Mouse (Mus musculus): Measurements from ENCODE around the gene Scrn2. TPM values are rescaled to one million over a fixed set of nuclear protein-coding genes. Genes with fewer than 3 reads are reported as not detected.

Gene Scrn2
- polyA plus RNA-seq, 1 experiment from 2014 or later = 14.4 TPM

DNA sequence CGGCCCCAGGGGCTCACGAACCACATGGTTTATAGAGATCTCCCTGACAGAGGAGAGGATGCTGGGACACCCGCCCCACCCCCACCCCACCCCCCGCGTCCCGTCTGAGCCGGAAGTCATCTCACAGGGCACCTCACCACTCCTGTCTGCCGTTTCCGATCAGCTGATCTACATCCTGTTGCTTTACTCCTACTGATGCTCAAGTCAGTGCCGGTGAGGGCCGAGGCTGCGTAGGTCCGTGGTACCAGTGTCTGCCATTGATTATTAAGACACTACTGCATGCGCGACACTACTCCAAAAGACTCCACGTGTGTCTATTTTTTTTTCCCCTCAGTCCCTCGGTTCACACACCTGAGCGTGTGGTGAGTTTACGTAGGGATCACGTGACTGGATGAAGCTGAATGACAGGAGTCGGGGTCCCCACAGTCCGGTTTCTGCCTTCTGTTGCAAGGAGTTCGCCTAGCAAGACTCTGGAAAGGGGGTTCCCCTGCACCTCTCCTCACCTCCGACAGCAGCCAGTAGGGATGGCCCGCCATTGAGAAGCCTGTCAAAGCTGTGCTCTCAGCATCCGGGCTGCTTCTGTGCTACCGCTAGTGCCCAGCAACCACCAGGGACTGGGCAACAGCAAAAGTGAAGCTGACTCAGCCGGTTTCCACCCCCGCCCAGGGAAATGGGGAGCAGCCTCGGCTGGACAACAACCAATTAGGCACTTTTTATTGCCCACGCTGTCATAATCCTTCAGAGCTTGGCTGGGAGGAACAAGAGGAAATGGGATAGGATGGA is 41.7 kb upstream of the Scrn2 start:
- no peak for ATAC-seq (ENCODE audit: insufficient number of reproducible peaks, insufficient read depth, low FRiP score, low read depth)
- Histone ChIP-seq H3K27ac (replicated peaks in 1 of 2; ENCODE audit: control insufficient read depth in 1 of 2, insufficient read depth in 1 of 2, low read depth in 2 of 2, low read length in 2 of 2) (no peak overlapping the region), H3K36me3 (ENCODE audit: control insufficient read depth, insufficient read depth, low read length) (no peaks in the 10 kb centered on the region), H3K9me3 (ENCODE audit: control insufficient read depth, low read length) (no peaks in the 10 kb centered on the region), H3K27me3 (ENCODE audit: control insufficient read depth, insufficient read depth, low read length) (peaks cover 66% of the 10 kb centered on the region), H3K4me2 (ENCODE audit: low read length) (peak overlapping the region; percentile 57), H3K4me3 (ENCODE audit: control insufficient read depth in 1 of 2, insufficient read depth in 1 of 2, low read depth in 1 of 2, low read length in 2 of 2) (peak overlapping the region in 1 of 2 experiments; percentile 16; a peak in 2 of 4 replicates), H3K4me1 (ENCODE audit: control insufficient read depth in 2 of 2, insufficient read depth in 2 of 2, low read length in 2 of 2) (peaks cover 2 to 10% of the 10 kb centered on the region in 2 experiments; a peak in 3 of 4 replicates), H3K9ac (ENCODE audit: low read length) (no peak overlapping the region)
- 4% methylated on average over 29 of the region's 31 CpGs for WGBS

DNA sequence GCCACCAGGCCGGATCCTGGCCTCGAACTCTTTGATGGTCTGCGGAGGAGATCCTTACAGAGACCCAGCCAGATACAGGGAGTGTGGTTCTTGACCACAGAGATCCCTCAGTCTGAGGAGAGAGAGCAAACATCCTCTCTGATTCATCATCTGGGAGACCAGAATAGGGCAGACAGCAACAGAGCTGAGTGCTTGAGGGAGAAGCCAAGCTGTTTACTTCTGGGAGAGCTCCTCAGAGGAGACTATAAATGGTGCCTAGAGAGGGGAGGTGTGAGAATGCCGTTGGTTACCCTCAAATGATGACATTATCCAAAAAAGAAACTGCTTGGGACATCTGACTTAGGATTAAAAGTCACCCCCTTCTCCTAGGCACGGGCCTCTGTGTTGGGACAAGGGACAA is 38.2 kb upstream of the Scrn2 start:
- Histone ChIP-seq H3K4me2 (ENCODE audit: low read length) (no peak overlapping the region), H3K9me3 (ENCODE audit: control insufficient read depth, low read length) (no peaks in the 10 kb centered on the region), H3K4me1 (ENCODE audit: control insufficient read depth in 2 of 2, insufficient read depth in 2 of 2, low read length in 2 of 2) (peaks cover 5 to 12% of the 10 kb centered on the region in 2 experiments; a peak in 3 of 4 replicates), H3K9ac (ENCODE audit: low read length) (no peak overlapping the region), H3K4me3 (ENCODE audit: control insufficient read depth in 1 of 2, insufficient read depth in 1 of 2, low read depth in 1 of 2, low read length in 2 of 2) (no peak overlapping the region), H3K27me3 (ENCODE audit: control insufficient read depth, insufficient read depth, low read length) (peaks cover 61% of the 10 kb centered on the region), H3K27ac (replicated peaks in 1 of 2; ENCODE audit: control insufficient read depth in 1 of 2, insufficient read depth in 1 of 2, low read depth in 2 of 2, low read length in 2 of 2) (no peak overlapping the region), H3K36me3 (ENCODE audit: control insufficient read depth, insufficient read depth, low read length) (no peaks in the 10 kb centered on the region)
- WGBS = 70% methylated on average over 5 of the region's 5 CpGs
- no peak for ATAC-seq (ENCODE audit: insufficient number of reproducible peaks, insufficient read depth, low FRiP score, low read depth)

DNA sequence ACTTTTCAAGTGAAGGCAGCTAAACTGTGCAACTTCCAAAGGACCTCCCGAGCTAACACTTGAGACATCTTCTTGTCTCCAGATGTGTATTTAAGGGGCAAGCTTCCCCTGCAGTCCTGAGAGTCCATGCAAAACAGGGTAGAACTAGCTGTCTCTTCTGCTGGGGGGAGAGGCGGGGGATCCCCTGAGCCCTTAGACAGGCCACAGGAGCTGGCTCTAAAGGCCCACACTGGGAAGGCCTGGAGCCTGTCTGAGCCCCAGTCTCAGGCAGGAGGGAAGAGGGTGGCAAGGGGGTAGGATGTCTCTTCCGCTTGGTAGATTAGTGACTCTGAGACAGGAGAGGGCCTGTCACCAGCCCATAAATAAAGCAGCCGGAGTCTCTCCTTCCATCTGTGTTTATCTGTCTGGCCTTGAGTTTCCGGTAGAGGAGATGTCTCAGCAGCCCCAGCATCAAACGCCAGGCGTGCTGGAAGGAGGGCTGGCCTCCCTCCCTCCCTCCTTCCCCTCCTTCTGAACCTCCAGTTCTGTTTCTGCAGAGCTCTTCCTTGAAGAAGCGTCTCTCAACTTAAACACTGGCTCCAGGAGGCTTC is 36.9 kb upstream of the Scrn2 start:
- 26% methylated on average over 8 of the region's 8 CpGs for WGBS
- Histone ChIP-seq H3K27ac (replicated peaks in 1 of 2; ENCODE audit: control insufficient read depth in 1 of 2, insufficient read depth in 1 of 2, low read depth in 2 of 2, low read length in 2 of 2) (no peak overlapping the region), H3K4me3 (ENCODE audit: control insufficient read depth in 1 of 2, insufficient read depth in 1 of 2, low read depth in 1 of 2, low read length in 2 of 2) (no peak overlapping the region), H3K4me2 (ENCODE audit: low read length) (no peak overlapping the region), H3K4me1 (ENCODE audit: control insufficient read depth in 2 of 2, insufficient read depth in 2 of 2, low read length in 2 of 2) (peaks cover 5 to 16% of the 10 kb centered on the region in 2 experiments; a peak in 3 of 4 replicates), H3K36me3 (ENCODE audit: control insufficient read depth, insufficient read depth, low read length) (no peaks in the 10 kb centered on the region), H3K27me3 (ENCODE audit: control insufficient read depth, insufficient read depth, low read length) (peaks cover 63% of the 10 kb centered on the region), H3K9ac (ENCODE audit: low read length) (no peak overlapping the region), H3K9me3 (ENCODE audit: control insufficient read depth, low read length) (no peaks in the 10 kb centered on the region)
- ATAC-seq (ENCODE audit: insufficient number of reproducible peaks, insufficient read depth, low FRiP score, low read depth) = no peak

DNA sequence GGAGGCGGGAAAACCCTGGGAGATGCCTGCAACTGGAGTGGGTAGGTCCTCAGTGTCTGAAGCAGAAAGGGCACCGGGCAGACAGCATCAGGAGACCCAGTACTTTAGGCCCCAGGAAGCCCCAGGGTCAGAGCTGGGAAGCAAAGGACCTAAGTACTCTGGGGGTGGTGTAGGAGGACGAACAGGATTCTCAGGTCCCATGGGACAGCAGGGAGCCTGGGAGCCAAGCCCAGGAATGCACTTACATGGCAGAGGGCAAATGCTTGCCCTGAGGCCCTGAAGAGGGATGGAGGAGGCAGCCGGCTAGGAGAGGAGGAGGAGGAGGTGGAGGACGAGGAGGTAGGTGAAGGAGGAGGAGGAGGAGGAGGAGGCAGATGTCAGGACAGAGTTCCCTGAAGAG is 34.7 kb upstream of the Scrn2 start:
- Histone ChIP-seq H3K27ac (replicated peaks in 1 of 2; ENCODE audit: control insufficient read depth in 1 of 2, insufficient read depth in 1 of 2, low read depth in 2 of 2, low read length in 2 of 2) (no peak overlapping the region), H3K27me3 (ENCODE audit: control insufficient read depth, insufficient read depth, low read length) (peaks cover 67% of the 10 kb centered on the region), H3K4me3 (ENCODE audit: control insufficient read depth in 1 of 2, insufficient read depth in 1 of 2, low read depth in 1 of 2, low read length in 2 of 2) (no peak overlapping the region), H3K9ac (ENCODE audit: low read length) (no peak overlapping the region), H3K9me3 (ENCODE audit: control insufficient read depth, low read length) (no peaks in the 10 kb centered on the region), H3K36me3 (ENCODE audit: control insufficient read depth, insufficient read depth, low read length) (no peaks in the 10 kb centered on the region), H3K4me2 (ENCODE audit: low read length) (no peak overlapping the region), H3K4me1 (ENCODE audit: control insufficient read depth in 2 of 2, insufficient read depth in 2 of 2, low read length in 2 of 2) (peaks cover 5 to 9% of the 10 kb centered on the region in 2 experiments; a peak in 1 of 4 replicates)
- 26% methylated on average over 5 of the region's 5 CpGs for WGBS
- no peak for ATAC-seq (ENCODE audit: insufficient number of reproducible peaks, insufficient read depth, low FRiP score, low read depth)

DNA sequence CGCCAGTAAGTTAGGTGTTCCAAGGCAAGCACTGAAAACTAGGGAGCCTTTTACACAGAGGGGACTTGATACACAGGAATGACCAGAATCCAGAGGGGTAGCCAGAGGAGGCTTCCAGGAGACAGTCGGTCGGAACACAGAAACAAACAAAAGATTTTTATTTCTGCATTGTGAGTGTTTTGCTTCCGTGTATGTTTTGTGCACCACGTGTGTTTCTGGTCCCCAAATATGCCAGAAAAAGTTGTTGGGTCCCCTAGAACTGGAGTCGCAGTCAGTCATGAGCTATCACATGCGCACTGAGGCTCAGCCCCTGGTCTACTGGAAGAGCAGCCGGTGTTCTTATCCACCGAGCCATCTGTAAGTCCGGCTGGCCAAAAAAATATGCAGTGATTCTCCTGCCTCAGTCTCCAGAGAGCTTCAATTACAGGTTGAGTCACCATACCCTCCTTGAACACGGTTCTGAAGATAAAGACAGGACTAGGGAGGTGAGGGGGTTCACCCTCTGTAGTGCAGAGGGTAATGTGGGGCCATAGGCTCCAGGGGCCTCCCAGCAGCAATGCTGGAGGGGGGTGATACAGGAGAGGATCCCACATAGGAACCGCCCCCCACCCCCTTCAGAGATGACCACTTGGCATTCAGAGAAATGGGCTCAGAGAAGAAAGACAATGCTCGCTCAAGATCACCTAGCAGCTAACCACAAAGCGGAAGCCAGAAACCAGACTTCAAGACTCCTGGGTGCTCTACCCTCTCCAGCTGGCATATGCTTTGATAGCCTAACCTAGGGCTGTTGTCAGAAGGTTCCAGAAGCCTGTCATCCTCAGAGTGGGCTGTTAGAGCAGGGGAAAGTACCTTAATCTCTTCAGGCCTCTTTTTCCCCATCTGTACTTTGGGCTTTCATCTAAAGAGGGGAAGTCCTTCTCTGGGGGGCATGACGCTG is 33.6 kb upstream of the Scrn2 start:
- ATAC-seq (ENCODE audit: insufficient number of reproducible peaks, insufficient read depth, low FRiP score, low read depth) = no peak
- Histone ChIP-seq H3K4me1 (ENCODE audit: control insufficient read depth in 2 of 2, insufficient read depth in 2 of 2, low read length in 2 of 2) (peaks cover 5 to 9% of the 10 kb centered on the region in 2 experiments; a peak in 1 of 4 replicates), H3K27ac (replicated peaks in 1 of 2; ENCODE audit: control insufficient read depth in 1 of 2, insufficient read depth in 1 of 2, low read depth in 2 of 2, low read length in 2 of 2) (no peak overlapping the region), H3K4me2 (ENCODE audit: low read length) (no peak overlapping the region), H3K36me3 (ENCODE audit: control insufficient read depth, insufficient read depth, low read length) (no peaks in the 10 kb centered on the region), H3K9ac (ENCODE audit: low read length) (no peak overlapping the region), H3K9me3 (ENCODE audit: control insufficient read depth, low read length) (no peaks in the 10 kb centered on the region), H3K4me3 (ENCODE audit: control insufficient read depth in 1 of 2, insufficient read depth in 1 of 2, low read depth in 1 of 2, low read length in 2 of 2) (no peak overlapping the region), H3K27me3 (ENCODE audit: control insufficient read depth, insufficient read depth, low read length) (peaks cover 72% of the 10 kb centered on the region)
- 68% methylated on average over 15 of the region's 15 CpGs for WGBS

DNA sequence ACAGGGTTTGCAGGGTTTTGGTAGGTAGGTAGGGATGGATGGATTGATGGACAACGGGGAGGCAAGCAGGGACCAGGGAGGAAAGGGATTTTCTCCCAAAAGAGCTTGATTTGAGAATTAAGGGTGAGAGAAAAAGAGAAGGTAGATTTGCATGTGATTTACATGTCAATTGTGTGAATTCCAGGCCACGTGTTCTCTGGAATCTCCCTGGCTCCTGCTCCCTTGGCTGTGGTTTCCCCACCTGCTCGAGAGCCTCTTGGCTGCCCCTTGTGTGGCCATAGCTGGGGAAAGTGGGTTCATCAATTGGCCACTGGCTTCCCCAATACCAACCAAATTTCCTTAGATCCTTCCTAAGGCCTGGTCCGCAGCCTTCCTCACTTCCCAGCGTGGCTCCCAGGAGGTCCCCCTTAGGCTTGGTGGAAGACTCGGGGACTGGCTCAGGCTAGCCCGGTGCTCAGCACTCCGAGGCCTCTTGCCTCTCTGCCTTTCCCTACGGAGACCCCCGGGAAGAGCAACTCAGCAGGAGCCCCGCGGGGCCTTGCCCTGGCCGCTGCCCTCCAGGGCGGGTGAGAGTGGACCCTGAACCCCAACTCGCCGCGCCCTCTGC is 32.9 kb upstream of the Scrn2 start:
- peak overlapping the region; percentile 67 for H3K4me2 ChIP-seq (ENCODE audit: low read length)
- no peaks in the 10 kb centered on the region for H3K36me3 ChIP-seq (ENCODE audit: control insufficient read depth, insufficient read depth, low read length)
- ATAC-seq (ENCODE audit: insufficient number of reproducible peaks, insufficient read depth, low FRiP score, low read depth) = no peak
- no peaks in the 10 kb centered on the region for H3K9me3 ChIP-seq (ENCODE audit: control insufficient read depth, low read length)
- H3K4me1 ChIP-seq (ENCODE audit: control insufficient read depth in 2 of 2, insufficient read depth in 2 of 2, low read length in 2 of 2) = peaks cover 5 to 9% of the 10 kb centered on the region in 2 experiments; a peak in 1 of 4 replicates
- WGBS = 14% methylated on average over 17 of the region's 17 CpGs
- H3K9ac ChIP-seq (ENCODE audit: low read length) = peak overlapping the region; percentile 62
- peaks cover 79% of the 10 kb centered on the region for H3K27me3 ChIP-seq (ENCODE audit: control insufficient read depth, insufficient read depth, low read length)
- no peak overlapping the region for H3K27ac ChIP-seq (replicated peaks in 1 of 2; ENCODE audit: control insufficient read depth in 1 of 2, insufficient read depth in 1 of 2, low read depth in 2 of 2, low read length in 2 of 2)
- peak overlapping the region; percentile 20 to 31; a peak in 3 of 4 replicates for H3K4me3 ChIP-seq (ENCODE audit: control insufficient read depth in 1 of 2, insufficient read depth in 1 of 2, low read depth in 1 of 2, low read length in 2 of 2)

Measured in heart, embryonic 14.5 days (tissue).